Mouse (Mus musculus): ENCODE measurements around the gene Rdm1. TPM values are rescaled to one million over a fixed set of nuclear protein-coding genes. Genes with fewer than 3 reads are reported as not detected.

Rdm1 gene
- polyA plus RNA-seq, 1 experiment from 2014 or later: 38.5 TPM

DNA sequence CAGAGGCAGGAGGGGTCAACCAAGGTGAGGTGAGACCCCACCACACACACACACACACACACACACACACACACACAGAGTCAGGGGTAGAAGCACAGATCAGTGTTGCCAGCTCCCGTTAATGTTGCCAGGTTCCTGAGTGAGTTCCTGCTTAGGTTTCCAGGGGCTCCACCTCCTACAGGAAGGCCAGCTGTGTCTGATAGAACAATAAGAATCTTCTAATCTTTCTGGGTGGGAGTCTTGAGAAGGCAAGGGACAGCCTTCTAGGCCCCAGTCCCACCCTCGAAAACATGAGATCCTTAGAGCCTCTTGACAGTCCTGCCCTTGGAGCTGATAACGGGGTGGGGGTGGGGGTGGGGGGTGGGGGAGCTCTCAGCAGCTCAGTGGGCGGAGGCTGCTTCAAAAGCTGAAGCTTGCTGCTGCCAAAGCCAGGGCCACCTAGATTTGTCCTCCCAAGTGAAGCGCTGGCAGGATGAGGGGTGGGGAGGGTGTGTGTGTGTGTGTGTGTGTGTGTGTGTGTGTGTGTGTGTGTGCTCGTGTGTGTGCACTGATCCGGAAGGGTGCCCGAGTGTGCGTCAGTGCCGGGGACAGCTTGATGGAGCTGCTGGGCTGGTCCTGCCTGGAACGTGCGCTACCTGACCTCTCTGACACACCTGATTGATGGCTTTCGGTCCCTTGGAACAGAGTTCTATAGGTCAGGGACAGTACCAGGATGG lies 41.7 kb downstream of the Rdm1 start:
- H3K9ac ChIP-seq (ENCODE audit: low read length): peak overlapping the region; percentile 41; the same call in 1 of the 2 replicates
- H3K4me1 ChIP-seq (ENCODE audit: control insufficient read depth, insufficient read depth, low read length): peaks cover 3% of the 10 kb centered on the region; the same call in 1 of the 2 replicates
- DNase-seq (ENCODE audit: low spot score): peak; percentile 27
- no peaks in the 10 kb centered on the region for H3K36me3 ChIP-seq (ENCODE audit: control insufficient read depth, insufficient read depth, low read length)
- 49% methylated on average over 13 of the region's 13 CpGs for WGBS
- peak overlapping the region; percentile 62; the same call in 1 of the 2 replicates for H3K4me3 ChIP-seq (ENCODE audit: low read depth, low read length)
- no peaks in the 10 kb centered on the region for H3K9me3 ChIP-seq (replicated peaks; ENCODE audit: control insufficient read depth, low read length)
- no peak for ATAC-seq
- no peaks in the 10 kb centered on the region for H3K27me3 ChIP-seq (replicated peaks; ENCODE audit: control insufficient read depth, insufficient read depth, low read length)
- peak overlapping the region; percentile 16; the same call in 1 of the 2 replicates for H3K27ac ChIP-seq (ENCODE audit: low read depth, low read length)
- H3K4me2 ChIP-seq (ENCODE audit: low read length): peak overlapping the region; percentile 83

DNA sequence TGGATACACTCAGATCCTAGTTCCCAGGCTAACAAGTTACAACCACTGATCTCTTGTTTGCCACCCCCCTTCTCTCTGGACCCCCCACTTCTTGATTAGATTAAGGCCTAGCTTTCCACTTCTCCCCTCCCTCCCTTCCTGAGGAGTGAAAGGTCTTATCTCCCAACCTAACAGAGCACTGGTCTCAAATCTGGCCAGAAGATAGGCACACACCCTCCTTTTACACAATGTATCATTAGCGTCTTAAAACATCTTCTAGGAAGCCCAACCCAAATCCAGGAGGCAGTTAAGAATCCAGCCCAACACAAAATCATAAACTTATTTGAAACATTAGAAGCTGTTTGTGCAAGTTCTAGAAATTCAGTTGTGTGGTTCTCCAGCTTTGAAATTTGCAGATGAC lies 43.3 kb downstream of the Rdm1 start:
- H3K9ac ChIP-seq (ENCODE audit: low read length): no peak overlapping the region
- DNase-seq (ENCODE audit: low spot score): no peak
- H3K9me3 ChIP-seq (replicated peaks; ENCODE audit: control insufficient read depth, low read length): no peaks in the 10 kb centered on the region
- no peak overlapping the region for H3K27ac ChIP-seq (ENCODE audit: low read depth, low read length)
- H3K4me1 ChIP-seq (ENCODE audit: control insufficient read depth, insufficient read depth, low read length): peaks cover 3% of the 10 kb centered on the region; the same call in 1 of the 2 replicates
- H3K4me2 ChIP-seq (ENCODE audit: low read length): no peak overlapping the region
- no peak for ATAC-seq
- 86% methylated on average over 1 of the region's 1 CpGs for WGBS
- no peaks in the 10 kb centered on the region for H3K36me3 ChIP-seq (ENCODE audit: control insufficient read depth, insufficient read depth, low read length)
- no peaks in the 10 kb centered on the region for H3K27me3 ChIP-seq (replicated peaks; ENCODE audit: control insufficient read depth, insufficient read depth, low read length)
- H3K4me3 ChIP-seq (ENCODE audit: low read depth, low read length): no peak overlapping the region

DNA sequence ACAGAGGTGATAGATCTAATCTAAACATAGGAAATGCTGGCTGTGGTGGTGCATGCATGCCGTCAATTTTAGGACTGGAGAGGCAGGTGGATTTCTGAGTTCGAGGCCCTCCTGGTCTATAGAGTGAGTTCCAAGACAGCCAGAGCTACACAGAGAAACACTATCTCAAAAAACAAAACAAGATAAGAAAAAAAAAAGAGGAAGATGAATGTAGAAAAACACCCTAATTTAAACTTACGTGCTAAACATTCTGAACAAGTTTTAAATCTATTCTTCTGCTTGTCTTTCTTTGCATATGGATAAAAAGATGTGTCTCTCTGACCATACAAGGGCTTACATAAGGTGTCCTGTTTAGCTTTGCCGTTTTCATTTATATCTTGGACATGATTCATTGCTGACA lies 44.3 kb downstream of the Rdm1 start:
- Histone ChIP-seq H3K4me3 (ENCODE audit: low read depth, low read length) (no peak overlapping the region), H3K4me1 (ENCODE audit: control insufficient read depth, insufficient read depth, low read length) (peaks cover 3% of the 10 kb centered on the region; the same call in 1 of the 2 replicates), H3K27ac (ENCODE audit: low read depth, low read length) (no peak overlapping the region), H3K27me3 (replicated peaks; ENCODE audit: control insufficient read depth, insufficient read depth, low read length) (no peaks in the 10 kb centered on the region), H3K36me3 (ENCODE audit: control insufficient read depth, insufficient read depth, low read length) (no peaks in the 10 kb centered on the region), H3K4me2 (ENCODE audit: low read length) (no peak overlapping the region), H3K9me3 (replicated peaks; ENCODE audit: control insufficient read depth, low read length) (no peaks in the 10 kb centered on the region), H3K9ac (ENCODE audit: low read length) (no peak overlapping the region)
- DNase-seq (ENCODE audit: low spot score) (no peak), ATAC-seq (no peak)
- WGBS: 89% methylated on average over 4 of the region's 4 CpGs

DNA sequence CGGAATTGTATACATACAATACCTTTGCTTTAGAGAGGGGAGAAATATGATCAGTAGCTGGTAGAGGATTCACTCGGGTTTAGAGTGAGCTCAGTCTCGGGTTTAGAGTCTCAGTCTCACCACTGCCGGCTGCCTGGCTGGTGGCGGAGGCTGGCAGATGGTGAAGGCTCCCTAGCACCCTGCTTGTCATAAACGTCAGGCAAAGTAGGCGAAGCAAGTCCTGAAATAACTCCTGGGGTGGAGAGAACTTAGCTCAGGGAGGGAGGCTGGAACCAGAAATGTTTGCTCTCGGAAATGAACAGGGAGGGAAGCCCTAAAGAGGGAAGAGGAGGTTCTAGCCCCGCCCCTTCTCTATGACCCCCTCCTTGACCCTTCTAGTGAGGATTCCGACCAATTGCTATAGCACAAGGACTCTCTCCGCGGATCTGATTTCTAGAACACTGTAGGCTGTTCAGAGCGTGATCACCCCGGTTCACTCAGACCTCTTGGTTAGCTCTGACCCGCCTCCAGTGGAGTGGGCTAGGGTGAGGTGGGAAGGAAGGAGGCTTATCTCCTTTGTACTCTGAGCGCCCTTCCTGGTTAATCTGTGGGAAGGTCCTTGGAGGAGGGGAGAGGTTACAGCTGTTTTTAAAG lies 46.1 kb downstream of the Rdm1 start:
- Histone ChIP-seq H3K27ac (ENCODE audit: low read depth, low read length) (no peak overlapping the region; the same call in 1 of the 2 replicates), H3K27me3 (replicated peaks; ENCODE audit: control insufficient read depth, insufficient read depth, low read length) (no peaks in the 10 kb centered on the region), H3K9me3 (replicated peaks; ENCODE audit: control insufficient read depth, low read length) (no peaks in the 10 kb centered on the region), H3K4me2 (ENCODE audit: low read length) (no peak overlapping the region), H3K4me3 (ENCODE audit: low read depth, low read length) (no peak overlapping the region), H3K4me1 (ENCODE audit: control insufficient read depth, insufficient read depth, low read length) (peaks cover 3% of the 10 kb centered on the region; the same call in 1 of the 2 replicates), H3K9ac (ENCODE audit: low read length) (no peak overlapping the region), H3K36me3 (ENCODE audit: control insufficient read depth, insufficient read depth, low read length) (no peaks in the 10 kb centered on the region)
- peak; percentile 48; the same call in 1 of the 2 replicates for ATAC-seq
- 46% methylated on average over 16 of the region's 16 CpGs for WGBS
- peak; percentile 44 for DNase-seq (ENCODE audit: low spot score)

DNA sequence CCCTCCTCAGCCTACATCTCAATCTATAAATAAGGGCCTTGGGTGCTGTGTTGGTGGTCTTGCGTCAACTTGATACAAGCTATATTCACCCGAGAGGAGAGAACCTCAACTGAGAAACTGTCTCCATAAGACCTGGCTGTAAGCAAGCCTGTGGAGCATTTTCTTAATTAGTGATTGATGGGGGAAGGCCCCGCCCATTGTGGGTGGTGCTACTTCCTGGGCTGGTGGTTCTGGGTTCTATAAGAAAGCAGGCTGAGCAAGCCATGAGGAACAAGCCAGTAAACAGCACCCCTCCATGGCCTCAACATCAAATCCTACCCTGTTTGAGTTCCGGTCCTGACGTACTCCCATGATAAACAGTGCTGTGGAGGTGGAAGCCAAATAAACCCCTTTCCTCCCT lies 47.1 kb downstream of the Rdm1 start:
- H3K9ac ChIP-seq (ENCODE audit: low read length): no peak overlapping the region

DNA sequence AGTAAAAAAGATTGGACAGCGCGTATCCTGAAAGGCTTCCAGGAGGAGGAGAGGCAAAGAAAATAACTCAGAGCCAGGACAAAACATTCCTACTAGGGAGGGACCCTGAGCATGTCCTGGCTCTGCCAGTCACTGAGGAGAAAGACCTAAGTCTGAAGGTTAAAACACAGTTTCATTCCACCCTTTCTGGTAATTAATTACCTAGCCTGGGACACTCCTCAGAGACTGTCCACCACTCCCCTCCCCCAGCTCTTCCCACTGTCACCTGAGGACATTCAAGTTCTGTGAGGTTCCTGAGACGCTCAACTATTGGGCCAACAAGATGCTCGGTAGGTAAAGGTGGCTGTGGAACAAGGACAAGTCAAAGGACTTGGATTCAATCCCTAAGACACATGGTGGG lies 48.4 kb downstream of the Rdm1 start:
- H3K36me3 ChIP-seq (ENCODE audit: control insufficient read depth, insufficient read depth, low read length): no peaks in the 10 kb centered on the region
- H3K9ac ChIP-seq (ENCODE audit: low read length): no peak overlapping the region
- no peak overlapping the region for H3K4me2 ChIP-seq (ENCODE audit: low read length)
- ATAC-seq (no peak), DNase-seq (ENCODE audit: low spot score) (no peak)
- no peaks in the 10 kb centered on the region for H3K27me3 ChIP-seq (replicated peaks; ENCODE audit: control insufficient read depth, insufficient read depth, low read length)
- no peak overlapping the region for H3K4me3 ChIP-seq (ENCODE audit: low read depth, low read length)
- H3K4me1 ChIP-seq (ENCODE audit: control insufficient read depth, insufficient read depth, low read length): peaks cover under 1% of the 10 kb centered on the region; the same call in 1 of the 2 replicates
- H3K9me3 ChIP-seq (replicated peaks; ENCODE audit: control insufficient read depth, low read length): no peaks in the 10 kb centered on the region
- no peak overlapping the region for H3K27ac ChIP-seq (ENCODE audit: low read depth, low read length)
- 87% methylated on average over 4 of the region's 4 CpGs for WGBS

More for the DNA sequence above, 47.1 kb downstream of the Rdm1 start:
- H3K4me1 ChIP-seq (ENCODE audit: control insufficient read depth, insufficient read depth, low read length): no peaks in the 10 kb centered on the region
- no peaks in the 10 kb centered on the region for H3K36me3 ChIP-seq (ENCODE audit: control insufficient read depth, insufficient read depth, low read length)
- H3K4me3 ChIP-seq (ENCODE audit: low read depth, low read length): no peak overlapping the region
- ATAC-seq: no peak
- no peak overlapping the region for H3K27ac ChIP-seq (ENCODE audit: low read depth, low read length)
- no peak overlapping the region for H3K4me2 ChIP-seq (ENCODE audit: low read length)
- no peak for DNase-seq (ENCODE audit: low spot score)
- 92% methylated on average over 5 of the region's 5 CpGs for WGBS
- H3K27me3 ChIP-seq (replicated peaks; ENCODE audit: control insufficient read depth, insufficient read depth, low read length): no peaks in the 10 kb centered on the region
- H3K9me3 ChIP-seq (replicated peaks; ENCODE audit: control insufficient read depth, low read length): no peaks in the 10 kb centered on the region

DNA sequence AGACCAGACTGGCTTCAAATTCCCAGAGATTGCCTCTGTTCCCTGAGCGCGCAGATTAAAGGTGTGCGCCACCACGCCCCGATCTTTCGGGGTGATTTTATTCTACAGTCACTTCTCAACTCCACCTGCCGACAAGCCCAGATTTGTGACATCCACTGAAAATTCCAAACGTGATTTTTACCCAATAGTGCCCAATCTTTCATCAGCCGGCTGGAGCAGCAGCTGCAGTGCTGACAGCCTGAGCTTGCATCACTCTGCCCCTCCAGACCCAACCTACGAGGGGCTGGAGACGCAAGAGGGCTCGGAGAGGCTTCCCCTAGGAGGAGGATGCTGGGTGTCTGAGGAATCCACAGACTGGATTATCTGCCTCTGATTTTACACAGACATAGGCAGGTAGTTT lies 50.7 kb downstream of the Rdm1 start:
- Histone ChIP-seq H3K4me1 (ENCODE audit: control insufficient read depth, insufficient read depth, low read length) (peaks cover 12% of the 10 kb centered on the region), H3K4me2 (ENCODE audit: low read length) (no peak overlapping the region)
- 84% methylated on average over 12 of the region's 12 CpGs for WGBS

DNA sequence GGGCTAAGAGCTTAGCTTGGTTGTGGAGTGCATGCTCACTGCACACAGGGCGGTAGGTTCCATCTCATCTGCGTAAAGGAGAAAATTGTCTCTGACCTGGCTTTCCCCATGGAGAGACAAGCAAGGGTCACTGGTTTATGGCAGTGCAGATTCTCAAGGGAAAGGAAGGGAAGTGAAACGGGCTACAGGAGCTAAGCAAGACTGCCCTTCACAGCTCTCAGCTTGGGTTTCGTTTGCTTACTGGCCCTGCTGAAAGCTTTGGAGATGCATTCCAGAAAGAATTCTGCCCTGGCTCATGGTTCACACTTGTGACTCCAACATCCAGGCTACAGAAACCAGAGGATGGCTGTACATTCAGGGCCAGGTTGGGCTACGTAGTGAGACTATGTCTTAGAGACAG lies 51.8 kb downstream of the Rdm1 start:
- H3K4me3 ChIP-seq (ENCODE audit: low read depth, low read length): no peak overlapping the region
- no peaks in the 10 kb centered on the region for H3K9me3 ChIP-seq (replicated peaks; ENCODE audit: control insufficient read depth, low read length)
- DNase-seq (ENCODE audit: low spot score): no peak
- WGBS: 82% methylated on average over 5 of the region's 5 CpGs
- H3K4me2 ChIP-seq (ENCODE audit: low read length): no peak overlapping the region
- no peaks in the 10 kb centered on the region for H3K27me3 ChIP-seq (replicated peaks; ENCODE audit: control insufficient read depth, insufficient read depth, low read length)
- H3K36me3 ChIP-seq (ENCODE audit: control insufficient read depth, insufficient read depth, low read length): no peaks in the 10 kb centered on the region
- H3K27ac ChIP-seq (ENCODE audit: low read depth, low read length): no peak overlapping the region
- no peak overlapping the region for H3K9ac ChIP-seq (ENCODE audit: low read length)
- ATAC-seq: no peak
- peaks cover 12% of the 10 kb centered on the region for H3K4me1 ChIP-seq (ENCODE audit: control insufficient read depth, insufficient read depth, low read length)

More for the DNA sequence above, 50.7 kb downstream of the Rdm1 start:
- H3K9ac ChIP-seq (ENCODE audit: low read length): no peak overlapping the region
- no peaks in the 10 kb centered on the region for H3K27me3 ChIP-seq (replicated peaks; ENCODE audit: control insufficient read depth, insufficient read depth, low read length)
- H3K9me3 ChIP-seq (replicated peaks; ENCODE audit: control insufficient read depth, low read length): no peaks in the 10 kb centered on the region
- no peak overlapping the region for H3K4me3 ChIP-seq (ENCODE audit: low read depth, low read length)
- ATAC-seq: no peak
- DNase-seq (ENCODE audit: low spot score): no peak
- H3K36me3 ChIP-seq (ENCODE audit: control insufficient read depth, insufficient read depth, low read length): no peaks in the 10 kb centered on the region
- no peak overlapping the region for H3K27ac ChIP-seq (ENCODE audit: low read depth, low read length)

DNA sequence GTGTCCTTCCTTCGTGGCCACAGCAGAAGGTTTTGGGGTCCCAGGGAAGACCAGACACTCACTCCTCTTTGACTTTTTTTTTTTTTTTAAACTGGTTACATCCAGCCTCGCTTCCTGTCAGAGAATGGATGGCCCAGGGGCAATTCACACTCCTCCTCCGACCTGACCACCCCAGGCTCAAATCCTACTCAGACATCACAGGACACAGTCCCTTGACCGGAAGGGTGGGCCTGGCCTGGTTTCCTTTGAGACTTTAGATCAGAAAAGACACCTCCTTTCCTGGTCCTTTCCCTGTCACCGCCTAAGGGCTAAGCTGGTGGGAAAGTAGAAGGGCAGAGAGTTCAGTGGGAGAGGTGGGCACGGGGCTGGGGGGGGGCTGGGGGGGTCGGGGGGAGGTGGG lies 52.9 kb downstream of the Rdm1 start:
- Histone ChIP-seq H3K36me3 (ENCODE audit: control insufficient read depth, insufficient read depth, low read length) (no peaks in the 10 kb centered on the region), H3K9ac (ENCODE audit: low read length) (no peak overlapping the region), H3K4me3 (ENCODE audit: low read depth, low read length) (no peak overlapping the region), H3K9me3 (replicated peaks; ENCODE audit: control insufficient read depth, low read length) (no peaks in the 10 kb centered on the region), H3K27me3 (replicated peaks; ENCODE audit: control insufficient read depth, insufficient read depth, low read length) (no peaks in the 10 kb centered on the region), H3K4me2 (ENCODE audit: low read length) (no peak overlapping the region), H3K27ac (ENCODE audit: low read depth, low read length) (no peak overlapping the region), H3K4me1 (ENCODE audit: control insufficient read depth, insufficient read depth, low read length) (peaks cover 12% of the 10 kb centered on the region)
- WGBS: 58% methylated on average over 6 of the region's 7 CpGs
- DNase-seq (ENCODE audit: low spot score) (no peak), ATAC-seq (no peak)

All from forebrain, embryonic 14.5 days (tissue).